Comparison of ENCODE assay signal across 15 mouse cellular contexts in genomic region chr1:166871258-166871657, GRCm38 (mm10).
"Had no signal": no experiment of that assay in that cellular context is flagged by ENCODE, and none has a peak within 500 bp of the region (broad histone marks: within the 10 kb centered on the region; RNA-seq: fewer than 3 reads in every experiment).

No protein-coding gene starts in this region.

- H3K27me3 ChIP-seq: neural tube, embryonic 15.5 days; stomach, embryonic 15.5 days had no signal

- H3K9me3 ChIP-seq: neural tube, embryonic 15.5 days; stomach, embryonic 15.5 days had no signal

- H3K36me3 ChIP-seq: neural tube, embryonic 15.5 days; stomach, embryonic 15.5 days had no signal

- DNase-seq: retina, postnatal 1 day; right cerebral cortex, adult 18-20 months; right cerebral cortex, postnatal 14 days; right cerebral cortex, postnatal 25 days; right cerebral cortex, postnatal 4 days; spleen, adult 18-20 months; thymus, adult 18-20 months; thymus, adult 2 months; thymus, postnatal 14 days; thymus, postnatal 25 days; thymus, postnatal 36 days; thymus, postnatal 4 days had no signal

- H3K4me1 ChIP-seq: neural tube, embryonic 15.5 days; stomach, embryonic 15.5 days had no signal

- H3K4me3 ChIP-seq: neural tube, embryonic 15.5 days; stomach, embryonic 15.5 days had no signal

- H3K9ac ChIP-seq: neural tube, embryonic 15.5 days; stomach, embryonic 15.5 days had no signal

- H3K4me2 ChIP-seq: neural tube, embryonic 15.5 days; stomach, embryonic 15.5 days had no signal

- H3K27ac ChIP-seq: neural tube, embryonic 15.5 days; stomach, embryonic 15.5 days; stomach, postnatal 0 days had no signal
